Mouse (Mus musculus): ENCODE results near the gene Spindoc. TPM values are rescaled to one million over a fixed set of nuclear protein-coding genes. Genes with fewer than 3 reads are reported as not detected.
A peak's percentile ranks its signal among the peaks of the same experiment; 100 is the strongest.

The Spindoc gene
- polyA plus RNA-seq, 1 experiment from 2014 or later: 22.6 TPM

DNA sequence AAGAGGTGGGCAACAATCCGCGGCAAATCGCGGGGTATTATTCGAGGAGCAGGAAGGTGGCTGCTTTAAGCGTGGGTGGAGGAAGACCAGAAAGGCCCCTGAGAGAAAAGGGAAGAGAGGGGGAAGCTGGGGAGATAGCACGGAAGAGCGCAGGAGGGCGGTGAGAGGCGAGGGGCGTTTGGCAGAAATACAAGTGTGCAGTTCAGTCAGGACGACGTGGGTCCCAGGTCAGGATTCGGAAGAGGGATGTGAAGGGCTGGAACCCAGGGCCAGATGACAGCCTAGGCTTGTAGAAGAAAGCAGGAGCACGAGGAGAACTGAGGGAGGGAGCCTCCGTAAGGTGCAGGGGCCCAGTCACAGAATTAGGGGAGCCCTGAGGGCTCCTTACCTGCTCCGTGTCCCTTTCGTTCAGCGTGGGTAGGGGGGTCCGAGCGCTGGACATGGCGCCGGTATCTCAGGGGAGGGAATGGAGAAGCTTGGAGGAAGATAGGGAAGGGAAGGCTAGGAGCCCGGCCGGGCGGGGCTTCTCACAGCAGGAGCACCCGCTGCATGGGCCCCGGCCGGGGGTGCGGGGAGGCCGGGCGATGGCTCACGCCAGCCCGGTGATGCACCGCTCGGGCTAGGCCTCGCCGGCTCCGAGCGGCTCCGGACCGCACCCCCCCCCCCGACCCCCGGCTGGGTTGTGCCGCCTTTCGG, 41.9 kb downstream of the Spindoc start:
- WGBS: under 1% methylated on average over 31 of the region's 46 CpGs

DNA sequence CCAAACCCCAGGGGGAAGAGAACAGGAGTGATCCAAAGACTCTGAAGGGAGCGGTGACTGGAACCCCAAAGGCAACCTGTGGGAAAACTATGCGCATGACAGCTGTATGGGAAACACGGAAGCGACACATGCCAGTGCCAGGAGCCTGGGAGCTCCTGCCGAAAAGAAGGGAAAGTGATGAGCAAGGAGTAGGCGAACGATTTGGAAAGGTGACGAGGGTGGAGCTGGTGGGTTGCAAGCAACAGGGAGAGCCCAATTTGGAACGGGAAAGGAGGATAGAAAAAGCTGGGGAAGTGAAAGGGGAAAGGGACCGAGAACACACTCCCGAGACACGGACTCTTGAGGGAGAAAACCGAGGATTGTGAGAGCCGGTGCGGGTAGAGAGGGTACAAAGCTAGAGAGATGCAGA, 42.4 kb downstream of the Spindoc start:
- Histone ChIP-seq H3K27me3 (ENCODE audit: control insufficient read depth, insufficient read depth, low read length) (no peaks in the 10 kb centered on the region), H3K4me2 (ENCODE audit: low read depth, low read length) (peak overlapping the region; percentile 92), H3K4me3 (ENCODE audit: low read depth, low read length) (peak overlapping the region; percentile 65), H3K27ac (ENCODE audit: low read depth, low read length) (peak overlapping the region; percentile 40; the same call in 1 of the 2 replicates), H3K9ac (replicated peaks; ENCODE audit: low read depth, low read length) (peak overlapping the region; percentile 66), H3K36me3 (ENCODE audit: control insufficient read depth, insufficient read depth, low read length) (no peaks in the 10 kb centered on the region), H3K4me1 (ENCODE audit: control insufficient read depth, insufficient read depth, low read length) (peaks cover 24% of the 10 kb centered on the region), H3K9me3 (ENCODE audit: control insufficient read depth, low read length) (no peaks in the 10 kb centered on the region)
- WGBS: 1% methylated on average over 15 of the region's 15 CpGs
- no peak for ATAC-seq (ENCODE audit: low read depth)

More for the DNA sequence above, 41.9 kb downstream of the Spindoc start:
- Histone ChIP-seq H3K4me3 (ENCODE audit: low read depth, low read length) (peak overlapping the region; percentile 65), H3K27ac (ENCODE audit: low read depth, low read length) (peak overlapping the region; percentile 73), H3K36me3 (ENCODE audit: control insufficient read depth, insufficient read depth, low read length) (no peaks in the 10 kb centered on the region), H3K9ac (replicated peaks; ENCODE audit: low read depth, low read length) (peak overlapping the region; percentile 66), H3K27me3 (ENCODE audit: control insufficient read depth, insufficient read depth, low read length) (no peaks in the 10 kb centered on the region), H3K4me1 (ENCODE audit: control insufficient read depth, insufficient read depth, low read length) (peaks cover 24% of the 10 kb centered on the region), H3K4me2 (ENCODE audit: low read depth, low read length) (peak overlapping the region; percentile 92), H3K9me3 (ENCODE audit: control insufficient read depth, low read length) (no peaks in the 10 kb centered on the region)
- ATAC-seq (ENCODE audit: low read depth): peak; percentile 81

DNA sequence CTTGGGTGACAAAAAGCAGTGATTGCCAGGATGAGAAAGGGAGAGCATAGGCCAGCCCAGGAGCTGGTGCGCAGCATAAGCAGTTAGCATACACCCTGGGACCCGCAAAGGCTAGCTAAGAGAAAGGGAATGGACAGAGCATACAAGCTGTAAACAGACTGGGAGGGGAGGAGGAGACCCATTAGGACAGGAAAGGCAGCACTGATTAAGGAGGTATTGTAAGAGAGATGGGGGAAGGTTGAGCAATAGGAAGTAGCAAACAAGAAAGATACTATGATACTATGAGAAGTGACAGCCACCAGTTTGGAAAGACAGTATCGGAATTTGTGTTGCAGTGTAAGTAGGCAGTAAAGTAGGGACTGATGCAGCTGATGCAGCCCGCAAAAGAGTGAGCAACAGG, 42.9 kb downstream of the Spindoc start:
- 29% methylated on average over 4 of the region's 4 CpGs for WGBS

DNA sequence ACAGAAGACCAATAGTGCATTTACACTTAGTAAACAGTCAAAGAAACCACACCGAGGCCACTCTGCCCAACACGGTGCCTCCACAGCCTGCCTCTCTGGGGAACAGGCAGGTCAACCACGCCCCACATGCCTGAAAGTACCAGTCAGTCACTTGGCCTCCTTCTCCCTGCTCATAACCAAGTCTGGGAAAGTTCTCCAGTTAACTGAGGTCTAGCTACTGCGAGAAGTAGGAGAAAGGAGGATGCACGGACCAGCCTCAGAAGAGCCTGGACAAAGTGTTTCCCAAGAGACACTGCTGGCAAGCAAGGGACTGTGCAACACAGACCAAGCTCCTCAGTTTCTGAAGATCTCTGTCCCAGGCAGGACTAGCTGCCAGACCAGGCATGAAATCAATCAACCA, 43.8 kb downstream of the Spindoc start:
- H3K4me1 ChIP-seq (ENCODE audit: control insufficient read depth, insufficient read depth, low read length): peaks cover 24% of the 10 kb centered on the region
- whole genome bisulfite sequencing: 66% methylated on average over 5 of the region's 5 CpGs
- ATAC-seq (ENCODE audit: low read depth): no peak
- H3K9ac ChIP-seq (replicated peaks; ENCODE audit: low read depth, low read length): no peak overlapping the region; the same call in 1 of the 2 replicates
- H3K27ac ChIP-seq (ENCODE audit: low read depth, low read length): no peak overlapping the region
- H3K27me3 ChIP-seq (ENCODE audit: control insufficient read depth, insufficient read depth, low read length): no peaks in the 10 kb centered on the region
- peak overlapping the region; percentile 92 for H3K4me2 ChIP-seq (ENCODE audit: low read depth, low read length)
- H3K4me3 ChIP-seq (ENCODE audit: low read depth, low read length): no peak overlapping the region; the same call in 1 of the 2 replicates
- H3K36me3 ChIP-seq (ENCODE audit: control insufficient read depth, insufficient read depth, low read length): no peaks in the 10 kb centered on the region
- no peaks in the 10 kb centered on the region for H3K9me3 ChIP-seq (ENCODE audit: control insufficient read depth, low read length)

More for the DNA sequence above, 42.9 kb downstream of the Spindoc start:
- Histone ChIP-seq H3K9ac (replicated peaks; ENCODE audit: low read depth, low read length) (peak overlapping the region; percentile 66), H3K27ac (ENCODE audit: low read depth, low read length) (no peak overlapping the region), H3K36me3 (ENCODE audit: control insufficient read depth, insufficient read depth, low read length) (no peaks in the 10 kb centered on the region), H3K4me1 (ENCODE audit: control insufficient read depth, insufficient read depth, low read length) (peaks cover 24% of the 10 kb centered on the region), H3K9me3 (ENCODE audit: control insufficient read depth, low read length) (no peaks in the 10 kb centered on the region), H3K4me3 (ENCODE audit: low read depth, low read length) (peak overlapping the region; percentile 65), H3K27me3 (ENCODE audit: control insufficient read depth, insufficient read depth, low read length) (no peaks in the 10 kb centered on the region), H3K4me2 (ENCODE audit: low read depth, low read length) (peak overlapping the region; percentile 92)
- ATAC-seq (ENCODE audit: low read depth): no peak

DNA sequence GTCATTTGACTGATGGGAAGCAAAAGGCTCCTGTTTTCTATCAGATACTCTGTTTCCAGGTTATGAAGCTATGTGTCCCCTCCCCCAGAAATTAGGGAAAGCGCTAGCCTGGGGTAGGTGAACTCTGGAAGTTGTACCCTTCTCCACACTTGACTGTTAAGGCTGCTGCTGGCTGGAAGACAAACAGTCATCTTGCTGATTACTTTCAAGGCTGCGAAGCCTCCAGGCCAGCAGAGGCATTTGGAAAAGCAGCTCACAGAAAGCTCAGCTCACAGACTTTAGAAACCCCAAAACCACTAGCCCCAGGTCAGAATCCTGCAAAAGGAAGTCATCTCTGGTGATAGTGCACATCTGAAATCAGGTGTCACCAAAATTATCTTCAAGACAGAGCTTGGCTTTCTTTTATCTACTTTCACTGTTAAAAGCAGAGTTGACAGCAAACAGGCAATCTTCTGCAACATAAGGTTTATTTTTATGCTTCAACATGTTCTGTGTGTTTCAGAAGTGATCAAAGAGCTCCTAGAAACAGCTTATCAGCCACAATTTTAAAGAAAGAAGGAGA, 44.9 kb downstream of the Spindoc start:
- WGBS: 93% methylated on average over 2 of the region's 2 CpGs

DNA sequence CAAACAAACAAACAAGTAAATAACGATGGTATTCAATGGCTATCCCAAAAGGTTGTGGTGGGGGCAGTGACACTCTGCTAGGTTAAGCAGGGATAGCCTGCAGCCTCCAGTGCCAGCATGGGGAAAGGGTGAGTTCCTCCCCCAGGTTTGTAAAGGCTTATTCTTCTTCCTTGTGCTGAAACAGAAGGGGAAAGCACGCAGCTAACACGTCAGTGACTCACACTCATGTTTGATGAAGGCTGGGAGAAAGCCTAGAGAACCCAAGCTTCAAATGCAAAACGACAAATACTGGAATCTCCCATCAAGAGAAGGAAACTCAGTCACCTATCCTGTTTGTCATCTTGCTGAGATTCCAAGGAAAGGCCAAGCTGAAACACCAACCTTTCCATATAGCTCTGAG, 47.1 kb downstream of the Spindoc start:
- Histone ChIP-seq H3K9ac (replicated peaks; ENCODE audit: low read depth, low read length) (no peak overlapping the region), H3K4me1 (ENCODE audit: control insufficient read depth, insufficient read depth, low read length) (peaks cover 24% of the 10 kb centered on the region), H3K36me3 (ENCODE audit: control insufficient read depth, insufficient read depth, low read length) (no peaks in the 10 kb centered on the region), H3K27me3 (ENCODE audit: control insufficient read depth, insufficient read depth, low read length) (no peaks in the 10 kb centered on the region), H3K27ac (ENCODE audit: low read depth, low read length) (no peak overlapping the region), H3K4me2 (ENCODE audit: low read depth, low read length) (no peak overlapping the region), H3K4me3 (ENCODE audit: low read depth, low read length) (no peak overlapping the region), H3K9me3 (ENCODE audit: control insufficient read depth, low read length) (no peaks in the 10 kb centered on the region)
- ATAC-seq (ENCODE audit: low read depth): no peak
- WGBS: 84% methylated on average over 4 of the region's 4 CpGs

More for the DNA sequence above, 44.9 kb downstream of the Spindoc start:
- Histone ChIP-seq H3K27ac (ENCODE audit: low read depth, low read length) (no peak overlapping the region), H3K9me3 (ENCODE audit: control insufficient read depth, low read length) (no peaks in the 10 kb centered on the region), H3K36me3 (ENCODE audit: control insufficient read depth, insufficient read depth, low read length) (no peaks in the 10 kb centered on the region), H3K4me2 (ENCODE audit: low read depth, low read length) (0 out of 2 replicates have a peak overlapping the region, but pooled peaks have one; percentile 16), H3K4me1 (ENCODE audit: control insufficient read depth, insufficient read depth, low read length) (peaks cover 24% of the 10 kb centered on the region), H3K9ac (replicated peaks; ENCODE audit: low read depth, low read length) (no peak overlapping the region), H3K4me3 (ENCODE audit: low read depth, low read length) (no peak overlapping the region; the same call in 1 of the 2 replicates), H3K27me3 (ENCODE audit: control insufficient read depth, insufficient read depth, low read length) (no peaks in the 10 kb centered on the region)
- no peak for ATAC-seq (ENCODE audit: low read depth)

DNA sequence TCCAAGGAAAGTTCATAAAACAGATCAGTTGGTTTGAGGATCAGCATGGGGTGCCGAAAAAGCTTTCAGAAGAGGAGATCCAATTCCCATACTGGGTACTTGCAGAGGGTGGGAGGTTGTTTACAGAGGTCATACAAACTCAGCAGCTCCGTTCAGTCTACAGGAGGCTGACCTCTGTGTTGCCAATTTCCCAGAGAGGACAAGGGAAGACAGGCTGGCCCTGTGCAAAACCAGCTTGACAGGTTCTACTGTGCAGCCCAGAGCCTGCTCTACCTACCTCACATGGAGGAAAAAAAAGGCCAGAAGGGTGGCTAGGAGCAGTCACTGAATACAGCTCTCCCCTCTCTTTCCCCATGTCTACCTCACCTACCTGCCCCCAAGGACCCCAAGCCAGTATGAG, 48.7 kb downstream of the Spindoc start:
- H3K27me3 ChIP-seq (ENCODE audit: control insufficient read depth, insufficient read depth, low read length): no peaks in the 10 kb centered on the region
- no peaks in the 10 kb centered on the region for H3K9me3 ChIP-seq (ENCODE audit: control insufficient read depth, low read length)
- no peak overlapping the region for H3K4me2 ChIP-seq (ENCODE audit: low read depth, low read length)
- H3K4me1 ChIP-seq (ENCODE audit: control insufficient read depth, insufficient read depth, low read length): peaks cover 9% of the 10 kb centered on the region
- ATAC-seq (ENCODE audit: low read depth): no peak
- H3K9ac ChIP-seq (replicated peaks; ENCODE audit: low read depth, low read length): no peak overlapping the region
- no peak overlapping the region for H3K4me3 ChIP-seq (ENCODE audit: low read depth, low read length)
- 89% methylated on average over 2 of the region's 2 CpGs for WGBS
- H3K27ac ChIP-seq (ENCODE audit: low read depth, low read length): no peak overlapping the region
- H3K36me3 ChIP-seq (ENCODE audit: control insufficient read depth, insufficient read depth, low read length): no peaks in the 10 kb centered on the region

DNA sequence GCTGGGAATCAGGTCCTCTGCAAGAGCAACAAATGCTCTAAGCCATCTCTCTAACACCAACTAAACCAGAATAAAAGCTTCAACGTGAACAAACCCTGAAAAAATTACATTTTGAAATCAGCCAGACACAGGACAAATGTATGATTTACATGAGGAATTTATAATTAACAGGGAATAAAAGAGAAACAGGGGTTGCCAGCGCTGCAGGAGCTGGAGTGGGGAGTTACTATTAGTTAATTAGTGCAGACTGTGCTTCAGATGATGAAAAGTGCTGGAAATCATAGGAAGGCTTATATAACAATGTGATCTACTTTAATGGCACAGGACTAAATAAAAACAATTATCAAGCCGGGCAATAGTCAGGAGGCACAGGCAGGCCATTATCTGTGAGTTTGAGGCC, 61.4 kb downstream of the Spindoc start:
- Histone ChIP-seq H3K9ac (replicated peaks; ENCODE audit: low read depth, low read length) (no peak overlapping the region), H3K9me3 (ENCODE audit: control insufficient read depth, low read length) (no peaks in the 10 kb centered on the region), H3K27me3 (ENCODE audit: control insufficient read depth, insufficient read depth, low read length) (no peaks in the 10 kb centered on the region), H3K4me3 (ENCODE audit: low read depth, low read length) (no peak overlapping the region), H3K4me2 (ENCODE audit: low read depth, low read length) (no peak overlapping the region), H3K27ac (ENCODE audit: low read depth, low read length) (no peak overlapping the region), H3K4me1 (ENCODE audit: control insufficient read depth, insufficient read depth, low read length) (no peaks in the 10 kb centered on the region), H3K36me3 (ENCODE audit: control insufficient read depth, insufficient read depth, low read length) (no peaks in the 10 kb centered on the region)
- no peak for ATAC-seq (ENCODE audit: low read depth)
- WGBS: 77% methylated on average over 3 of the region's 3 CpGs

DNA sequence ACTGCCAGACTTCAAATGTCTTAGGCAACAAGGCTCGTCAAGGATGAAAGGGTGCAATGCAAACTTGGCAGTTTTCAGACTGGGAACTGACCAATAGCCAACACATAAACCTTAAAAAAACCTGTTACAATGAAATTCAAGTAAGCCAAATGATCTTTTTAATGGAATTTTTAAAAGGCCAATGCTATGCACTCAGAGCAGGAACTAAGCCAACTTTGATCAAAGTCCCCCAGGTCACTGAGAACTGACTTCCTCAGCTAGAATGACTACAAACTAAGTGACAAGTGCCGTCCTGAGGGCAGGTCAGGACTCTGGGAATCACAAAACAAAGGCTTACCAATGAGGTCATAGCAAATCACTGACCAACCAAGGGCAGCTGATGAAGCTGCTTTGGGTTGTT, 62.6 kb downstream of the Spindoc start:
- H3K4me2 ChIP-seq (ENCODE audit: low read depth, low read length): no peak overlapping the region
- no peaks in the 10 kb centered on the region for H3K9me3 ChIP-seq (ENCODE audit: control insufficient read depth, low read length)
- 71% methylated on average over 2 of the region's 2 CpGs for WGBS
- peaks cover 6% of the 10 kb centered on the region; the same call in 1 of the 2 replicates for H3K4me1 ChIP-seq (ENCODE audit: control insufficient read depth, insufficient read depth, low read length)
- H3K27ac ChIP-seq (ENCODE audit: low read depth, low read length): no peak overlapping the region
- H3K36me3 ChIP-seq (ENCODE audit: control insufficient read depth, insufficient read depth, low read length): no peaks in the 10 kb centered on the region
- no peak for ATAC-seq (ENCODE audit: low read depth)
- H3K4me3 ChIP-seq (ENCODE audit: low read depth, low read length): no peak overlapping the region
- H3K9ac ChIP-seq (replicated peaks; ENCODE audit: low read depth, low read length): no peak overlapping the region
- H3K27me3 ChIP-seq (ENCODE audit: control insufficient read depth, insufficient read depth, low read length): no peaks in the 10 kb centered on the region
